Mouse (Mus musculus) gastrocnemius, adult 2 months (tissue): ENCODE measurements around the gene Cavin2. TPM values are rescaled to one million over a fixed set of nuclear protein-coding genes. Genes with fewer than 3 reads are reported as not detected.

Experiments used
- DNase-seq: peaks from one replicate; pipeline ENCODE4 v3.0.0; 2022
- H3K27ac ChIP-seq: fragments of 200-600 bp; 2 replicates; pipeline ENCODE4 v1.8.1; 2022; ENCODE audit warnings: mild to moderate bottlenecking
- H3K4me3 ChIP-seq: fragments of 200-600 bp; 2 replicates; pipeline ENCODE4 v1.8.1; 2022; ENCODE audit warnings: mild to moderate bottlenecking, moderate library complexity
- CTCF ChIP-seq: fragments of 200-600 bp; IDR thresholded peaks from 2 replicates; pipeline ENCODE4 v1.8.1; 2022; ENCODE audit warnings: antibody characterized with exemption, mild to moderate bottlenecking, moderate library complexity
- intact Hi-C: fragments of 180-260 bp; cut with DNase I; formaldehyde crosslinking; loops from one replicate; pipeline ENCODE4 v1.15.1; 2025
- total RNA-seq, 2 experiments: library from RNA; stranded (reverse); gene quantifications; 2 replicates each; pipeline ENCODE4 v1.2.3; 2021

Gene Cavin2
- total RNA-seq, 2 experiments from 2014 or later = 24.9 to 34.6 TPM

- H3K4me3 ChIP-seq = no peak overlapping the region
- peak overlapping the region; percentile 57; the same call in 1 of the 2 replicates for H3K27ac ChIP-seq
- DNase-seq = no peak
- TF ChIP-seq CTCF = no peak
- intact Hi-C loops = no loop called here
Measured at GRCm38 (mm10) chr1:51271845-51272244, 17.1 kb upstream of the Cavin2 start.

DNA sequence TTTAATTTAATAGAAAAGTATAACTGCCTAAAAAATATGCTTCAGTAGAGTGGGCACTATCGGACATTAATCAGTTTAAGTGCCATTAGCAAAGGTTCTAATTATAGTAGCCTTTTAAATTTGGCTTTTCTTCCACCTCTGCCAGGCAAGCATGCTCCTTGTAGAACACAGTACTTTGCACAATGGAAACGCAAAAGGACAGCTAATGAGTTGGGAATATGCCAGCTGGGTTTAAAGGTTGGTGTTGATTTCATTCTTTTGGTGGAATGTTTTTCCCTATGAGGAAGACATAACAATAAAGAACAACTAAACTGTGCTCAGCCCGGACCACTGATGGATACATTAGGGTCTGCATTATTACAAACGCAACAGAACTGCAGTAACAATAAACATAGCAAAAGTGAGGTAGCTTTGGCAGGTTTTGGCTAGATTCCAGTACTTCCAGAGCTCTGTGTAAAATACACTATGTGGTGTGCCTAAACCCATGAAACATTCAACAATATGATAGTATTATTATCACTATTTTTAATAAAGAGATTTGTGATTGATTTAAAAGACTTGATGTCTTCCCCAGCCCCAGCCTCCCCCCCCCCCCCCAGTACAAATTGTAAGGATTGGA lies 16.2 kb upstream of the Cavin2 start:
- DNase-seq = no peak
- Histone ChIP-seq H3K27ac (peak overlapping the region; percentile 57), H3K4me3 (no peak overlapping the region)
- intact Hi-C loops = no loop called here
- TF ChIP-seq CTCF = no peak

DNA sequence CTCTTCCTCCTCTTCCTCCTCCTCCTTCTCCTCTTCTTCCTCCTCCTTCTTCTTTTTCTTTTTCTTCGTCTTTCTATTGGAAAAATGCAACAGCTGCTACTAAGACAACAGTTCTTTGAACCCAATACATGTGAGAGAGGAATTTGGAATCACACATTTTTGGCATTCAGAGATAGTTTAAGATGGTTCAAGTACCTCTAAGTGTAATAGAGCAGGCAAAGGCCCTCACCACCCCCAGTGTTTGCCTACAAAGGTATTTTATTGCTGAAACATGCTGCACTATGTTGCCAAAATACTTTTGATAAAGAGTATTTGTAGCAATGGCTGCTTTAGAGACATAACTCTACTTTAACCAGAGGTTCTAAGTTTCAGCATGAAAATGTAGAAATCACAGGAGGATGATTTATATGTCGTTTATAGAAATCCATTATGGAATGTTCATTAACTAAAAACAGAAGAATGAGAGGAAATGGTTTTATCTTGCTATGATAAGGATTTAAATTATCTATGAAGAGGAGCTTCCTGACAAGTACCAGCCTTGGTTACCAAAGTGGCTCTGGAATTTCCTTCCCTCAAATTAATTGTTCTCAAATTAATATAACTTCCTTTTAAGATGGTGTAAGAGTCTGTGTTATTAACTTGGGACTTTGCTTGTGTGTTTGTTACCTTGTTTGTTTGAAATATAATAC lies 10.9 kb upstream of the Cavin2 start:
- intact Hi-C loops = no loop called here
- no peak for DNase-seq
- H3K27ac ChIP-seq = peak overlapping the region; percentile 70
- H3K4me3 ChIP-seq = no peak overlapping the region
- no peak for TF ChIP-seq CTCF

DNA sequence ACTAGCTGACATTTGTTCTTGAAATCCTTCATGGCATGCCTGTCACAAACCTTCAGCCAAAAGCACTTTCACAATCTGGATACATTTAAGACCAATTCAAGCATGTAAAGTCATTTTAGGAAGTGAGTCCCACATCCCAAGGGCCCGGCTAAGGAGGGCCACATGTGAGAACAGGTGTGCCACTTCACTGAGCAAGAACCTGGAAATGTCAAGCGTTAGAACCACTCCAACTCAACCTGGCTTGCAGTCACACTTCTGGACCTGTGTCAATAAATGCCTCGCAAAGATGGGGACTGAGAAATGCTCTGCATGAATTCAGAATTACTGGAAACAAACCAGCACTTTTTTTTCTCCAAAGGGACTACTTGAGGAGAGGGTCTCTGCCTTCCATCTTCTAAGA lies 725 bp upstream of the Cavin2 start:
- DNase-seq = no peak
- TF ChIP-seq CTCF = no peak
- Histone ChIP-seq H3K27ac (peak overlapping the region; percentile 90), H3K4me3 (peak overlapping the region; percentile 84)
- intact Hi-C loops = no loop called here

GRCm38 (mm10) chr1:51289620-51290445 lies 907 bp downstream of the Cavin2 start:
- TF ChIP-seq CTCF = no peak
- H3K27ac ChIP-seq = peak overlapping the region; percentile 90
- DNase-seq = peak; percentile 51
- peak overlapping the region; percentile 84 for H3K4me3 ChIP-seq
- intact Hi-C loops = loop anchor here (10.0 kb wide), 1 partner anchor 145 kb away; no protein-coding TSS in a partner anchor

DNA sequence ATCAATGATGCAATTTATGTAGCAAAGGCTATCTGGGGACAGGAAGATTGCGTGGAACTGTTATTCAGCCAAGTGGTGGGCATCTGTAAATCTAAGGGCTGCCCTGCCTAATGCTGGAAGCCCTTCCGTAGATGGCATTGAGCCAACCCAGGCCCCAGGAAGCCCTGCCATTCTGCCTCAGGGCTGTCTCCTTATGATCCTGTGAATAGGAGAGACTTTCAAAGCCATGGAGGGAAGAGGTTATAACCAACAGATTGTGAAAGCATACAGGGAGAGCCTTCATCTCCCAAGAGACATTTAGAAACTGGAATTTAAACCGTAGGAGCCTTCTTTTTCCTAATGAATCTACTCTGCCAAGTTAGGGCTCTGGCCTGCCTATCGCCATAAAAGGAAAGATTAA lies 1.7 kb downstream of the Cavin2 start:
- intact Hi-C loops = loop anchor here (10.0 kb wide), 1 partner anchor 146 kb away; no protein-coding TSS in a partner anchor
- no peak for TF ChIP-seq CTCF
- peak; percentile 31 for DNase-seq
- H3K27ac ChIP-seq = peak overlapping the region; percentile 90
- H3K4me3 ChIP-seq = peak overlapping the region; percentile 84

DNA sequence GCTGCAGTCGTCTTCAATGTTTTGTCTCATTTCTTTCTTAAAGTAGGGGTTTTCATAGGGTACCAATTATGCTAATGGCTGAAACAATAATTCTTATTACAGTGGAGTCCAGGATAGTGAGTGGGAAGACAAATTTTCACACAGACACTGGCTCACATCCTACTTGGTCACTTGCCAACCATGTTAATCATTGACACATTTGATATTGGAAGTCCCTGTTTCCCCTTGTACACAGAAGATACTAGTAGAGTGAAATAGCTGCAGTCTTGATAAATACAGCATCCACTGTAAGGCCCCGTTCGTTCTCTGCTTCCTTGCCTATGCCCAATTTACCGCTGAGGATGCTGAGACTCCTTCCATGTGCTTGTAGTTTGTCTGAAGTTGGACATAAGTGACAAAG lies 3.4 kb downstream of the Cavin2 start:
- Histone ChIP-seq H3K27ac (peak overlapping the region; percentile 90), H3K4me3 (peak overlapping the region; percentile 84)
- intact Hi-C loops = loop anchor here (10.0 kb wide), 1 partner anchor 148 kb away; no protein-coding TSS in a partner anchor
- DNase-seq = no peak
- no peak for TF ChIP-seq CTCF

- no peak for DNase-seq
- intact Hi-C loops = no loop called here
- no peak for TF ChIP-seq CTCF
- H3K27ac ChIP-seq = peak overlapping the region; percentile 20; the same call in 1 of the 2 replicates
- no peak overlapping the region; the same call in 1 of the 2 replicates for H3K4me3 ChIP-seq
Measured at GRCm38 (mm10) chr1:51300295-51300930, 11.5 kb downstream of the Cavin2 start.

GRCm38 (mm10) chr1:51307056-51307455 lies 18.1 kb downstream of the Cavin2 start:
- no peak for TF ChIP-seq CTCF
- intact Hi-C loops = no loop called here
- H3K4me3 ChIP-seq = no peak overlapping the region
- DNase-seq = no peak
- H3K27ac ChIP-seq = no peak overlapping the region

DNA sequence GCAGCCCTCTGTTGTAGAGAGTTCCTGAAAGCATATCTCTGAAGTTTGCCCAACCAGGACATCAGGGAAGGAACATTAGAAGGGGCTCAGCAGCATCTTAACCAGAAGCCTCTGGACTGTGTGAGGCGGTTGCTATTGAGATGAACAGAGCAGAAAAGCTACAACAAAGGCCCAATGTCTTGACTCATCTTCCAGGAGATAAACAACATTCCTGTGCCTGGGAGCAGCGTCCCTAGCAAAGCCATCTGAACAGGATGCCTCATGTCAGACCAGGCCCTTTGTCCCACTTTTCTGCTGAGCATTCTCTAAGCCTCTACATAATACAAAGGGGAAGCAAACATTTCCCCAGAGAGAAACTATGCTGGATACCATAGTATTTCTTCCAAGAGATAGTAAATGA lies 26.6 kb downstream of the Cavin2 start:
- no peak overlapping the region for H3K4me3 ChIP-seq
- no peak for DNase-seq
- intact Hi-C loops = no loop called here
- TF ChIP-seq CTCF = no peak
- no peak overlapping the region for H3K27ac ChIP-seq

GRCm38 (mm10) chr1:51323506-51323905 lies 34.6 kb downstream of the Cavin2 start:
- DNase-seq = no peak
- no peak for TF ChIP-seq CTCF
- Histone ChIP-seq H3K4me3 (no peak overlapping the region), H3K27ac (no peak overlapping the region)
- intact Hi-C loops = no loop called here

- intact Hi-C loops = no loop called here
- TF ChIP-seq CTCF = no peak
- H3K27ac ChIP-seq = no peak overlapping the region
- H3K4me3 ChIP-seq = no peak overlapping the region
- DNase-seq = no peak
Measured at GRCm38 (mm10) chr1:51328541-51328940, 39.6 kb downstream of the Cavin2 start.
